Mouse (Mus musculus): ENCODE measurements around the gene Timm10b.

GRCm38 (mm10) chr7:105639756-105640155, at the start of gene Timm10b:
- no peak for TF ChIP-seq CTCF (IDR thresholded peaks at IDR 0.05; ENCODE audit: insufficient read depth, low read length)
- no peak for TF ChIP-seq POLR2A (IDR thresholded peaks at IDR 0.05; ENCODE audit: borderline replicate concordance, extremely low read depth, low read depth, low read length)

Data from lung, adult 2 months (tissue).